9 mouse cellular contexts compared by ENCODE assay signal in genomic region chr8:120887254-120887653, GRCm38 (mm10).
A peak's percentile ranks its signal among the peaks of the same experiment; 100 is the strongest.
DNase-seq lines count a peak whose midpoint lies in the region; ATAC-seq and TF ChIP-seq lines count a peak whose summit lies in the region.
"Had no signal": no experiment of that assay in that cellular context is flagged by ENCODE, and none has a peak within 500 bp of the region (broad histone marks: within the 10 kb centered on the region; RNA-seq: fewer than 3 reads in every experiment).

No protein-coding gene starts in this region.

- 16% methylated on average over 10 of the region's 10 CpGs for WGBS in hindbrain, postnatal 0 days
- 12% methylated on average over 10 of the region's 10 CpGs for whole genome bisulfite sequencing in hindbrain, embryonic 16.5 days
- 11% methylated on average over 10 of the region's 10 CpGs for WGBS in midbrain, embryonic 10.5 days

- no peaks in the 10 kb centered on the region for H3K36me3 ChIP-seq in hindbrain, postnatal 0 days (ENCODE audit: insufficient read depth, low read length)
- no peaks in the 10 kb centered on the region for H3K36me3 ChIP-seq in hindbrain, embryonic 16.5 days (ENCODE audit: control insufficient read depth, insufficient read depth, low read length)
- H3K36me3 ChIP-seq in midbrain, embryonic 10.5 days = no peaks in the 10 kb centered on the region
- H3K36me3 ChIP-seq: heart, embryonic 12.5 days had no signal

- no peak overlapping the region for H3K27ac ChIP-seq in hindbrain, postnatal 0 days
- no peak overlapping the region for H3K27ac ChIP-seq in hindbrain, embryonic 16.5 days (ENCODE audit: low read depth, low read length)
- no peak overlapping the region for H3K27ac ChIP-seq in midbrain, embryonic 10.5 days (replicated peaks)

- no peaks in the 10 kb centered on the region for H3K9me3 ChIP-seq in hindbrain, postnatal 0 days (ENCODE audit: low read length)
- no peaks in the 10 kb centered on the region for H3K9me3 ChIP-seq in hindbrain, embryonic 16.5 days (ENCODE audit: control insufficient read depth, low read length)
- no peaks in the 10 kb centered on the region for H3K9me3 ChIP-seq in midbrain, embryonic 10.5 days (replicated peaks)
- H3K9me3 ChIP-seq: heart, embryonic 12.5 days had no signal

- H3K4me1 ChIP-seq in hindbrain, postnatal 0 days (ENCODE audit: insufficient read depth, low read length) = no peaks in the 10 kb centered on the region
- H3K4me1 ChIP-seq in hindbrain, embryonic 16.5 days (ENCODE audit: control insufficient read depth, insufficient read depth, low read depth, low read length) = peaks cover 7% of the 10 kb centered on the region; the same call in 1 of the 2 replicates
- H3K4me1 ChIP-seq in midbrain, embryonic 10.5 days = peaks cover 19% of the 10 kb centered on the region

- TF ChIP-seq CTCF in hindbrain, postnatal 0 days (IDR thresholded peaks at IDR 0.05; ENCODE audit: low read depth) = peak; percentile 44

- ATAC-seq in hindbrain, postnatal 0 days = no peak
- ATAC-seq in hindbrain, embryonic 16.5 days = no peak

- no peak overlapping the region for H3K4me3 ChIP-seq in hindbrain, postnatal 0 days (ENCODE audit: low read length)
- H3K4me3 ChIP-seq in hindbrain, embryonic 16.5 days (ENCODE audit: low read length) = no peak overlapping the region
- no peak overlapping the region for H3K4me3 ChIP-seq in midbrain, embryonic 10.5 days
- H3K4me3 ChIP-seq: heart, embryonic 12.5 days had no signal

- no peak for DNase-seq in hindbrain, postnatal 0 days (ENCODE audit: low spot score)
- DNase-seq in spleen, postnatal 10 days (ENCODE audit: low spot score in 2 of 2) = peak; percentile 8 to 42
- DNase-seq in spleen, postnatal 4 days (ENCODE audit: low spot score in 2 of 2) = no peak
- peak; percentile 54 for DNase-seq in kidney, postnatal 10 days
- DNase-seq in urinary bladder, postnatal 25 days (ENCODE audit: low spot score) = peak; percentile 57
- DNase-seq in midbrain, embryonic 10.5 days (ENCODE audit: low spot score) = no peak
- no peak for DNase-seq in c-Kit-positive CD71-positive TER-119-positive erythroid progenitor cells, embryonic 14.5 days (ENCODE audit: low spot score)

- no peak overlapping the region for H3K9ac ChIP-seq in hindbrain, postnatal 0 days (replicated peaks; ENCODE audit: low read length)
- no peak overlapping the region for H3K9ac ChIP-seq in hindbrain, embryonic 16.5 days (ENCODE audit: low read depth, low read length)
- H3K9ac ChIP-seq: heart, embryonic 12.5 days had no signal

- H3K27me3 ChIP-seq in hindbrain, postnatal 0 days (ENCODE audit: insufficient read depth, low read length) = peaks cover 71% of the 10 kb centered on the region
- H3K27me3 ChIP-seq in hindbrain, embryonic 16.5 days (replicated peaks; ENCODE audit: control insufficient read depth, insufficient read depth, low read length) = peaks cover 70% of the 10 kb centered on the region
- peaks cover 100% of the 10 kb centered on the region for H3K27me3 ChIP-seq in midbrain, embryonic 10.5 days (ENCODE audit: low read depth, poor library complexity, severe bottlenecking)

- H3K4me2 ChIP-seq in hindbrain, postnatal 0 days (ENCODE audit: low read depth, low read length) = no peak overlapping the region
- no peak overlapping the region for H3K4me2 ChIP-seq in hindbrain, embryonic 16.5 days (ENCODE audit: low read length)
- H3K4me2 ChIP-seq: heart, embryonic 12.5 days had no signal

Comparison
In these comparisons a context has a peak if more than half of its experiments do, and no peak if none do; other contexts are left out.
1. DNase-seq: peak in spleen, postnatal 10 days (2 of 2), kidney, postnatal 10 days (single experiment) and urinary bladder, postnatal 25 days (single experiment); none in hindbrain, postnatal 0 days (single experiment), spleen, postnatal 4 days (0 of 2), midbrain, embryonic 10.5 days (single experiment) and c-Kit-positive CD71-positive TER-119-positive erythroid progenitor cells, embryonic 14.5 days (single experiment).